Mouse (Mus musculus) stomach, embryonic 14.5 days (tissue): Measurements from ENCODE around the gene Slc16a2. TPM values are rescaled to one million over a fixed set of nuclear protein-coding genes. Genes with fewer than 3 reads are reported as not detected.
A peak's percentile ranks its signal among the peaks of the same experiment; 100 is the strongest.

Source experiments
- ATAC-seq: fragments of 200-750 bp; cut with Nextera tagmentation; 2 replicates; pipeline ENCODE4 v1.8.0; 2017; ENCODE audit warnings: low read depth, moderate TSS enrichment; ENCODE audit not compliant: insufficient number of reproducible peaks, insufficient read depth, low FRiP score
- H3K27ac ChIP-seq: fragments of 300-500 bp; sonication (generic); 2 replicates; pipeline ENCODE4 v1.5.1; 2014; ENCODE audit warnings: mild to moderate bottlenecking, low read length, moderate library complexity, mixed read lengths
- H3K27me3 ChIP-seq: fragments of 300-500 bp; sonication (generic); 2 replicates; pipeline ENCODE4 v1.6.1; 2014; ENCODE audit warnings: low read length, control low read depth, mixed read lengths; ENCODE audit not compliant: control insufficient read depth, insufficient read depth
- H3K36me3 ChIP-seq: fragments of 300-500 bp; sonication (generic); 2 replicates; pipeline ENCODE4 v1.6.1; 2014; ENCODE audit warnings: mild to moderate bottlenecking, control low read depth, low read length, moderate library complexity, mixed read lengths; ENCODE audit not compliant: control insufficient read depth, insufficient read depth
- H3K4me1 ChIP-seq: fragments of 300-500 bp; sonication (generic); 2 replicates; pipeline ENCODE4 v1.6.1; 2014; ENCODE audit warnings: low read length, control low read depth, mixed read lengths; ENCODE audit not compliant: control insufficient read depth, insufficient read depth
- H3K4me2 ChIP-seq: fragments of 300-500 bp; sonication (generic); replicated peaks from 2 replicates; pipeline ENCODE4 v1.6.1; 2014; ENCODE audit warnings: low read depth, low read length, control low read depth
- H3K4me3 ChIP-seq: fragments of 300-500 bp; sonication (generic); 2 replicates; pipeline ENCODE4 v1.5.1; 2014; ENCODE audit warnings: low read depth, low read length, control low read depth
- H3K9ac ChIP-seq: fragments of 300-500 bp; sonication (generic); replicated peaks from 2 replicates; pipeline ENCODE4 v1.6.1; 2014; ENCODE audit warnings: low read depth, mild to moderate bottlenecking, control low read depth, low read length, moderate library complexity, mixed read lengths
- H3K9me3 ChIP-seq: fragments of 300-500 bp; sonication (generic); 2 replicates; pipeline ENCODE4 v1.6.1; 2016; ENCODE audit warnings: low read depth, low read length, control low read depth; ENCODE audit not compliant: control insufficient read depth
- WGBS: fragments of 180-500 bp; shearing (Covaris S2); extraction: QIAGEN DNeasy Blood & Tissue Kit; methylation state at CpG from one replicate; pipeline ENCODE4 v1.1.7; 2014; 5-methylcytosine and 5-hydroxymethylcytosine counted together
- polyA plus RNA-seq: library from polyadenylated mRNA; unstranded; fragments of >200 nt; fragmentation: Nextera tagmentation; extraction: Ambion mirVana; gene quantifications from 2 replicates; pipeline ENCODE4 v1.2.1, GENCODE M21; 2014

Gene Slc16a2
- 10.0 and 10.2 TPM in 2 replicates for polyA plus RNA-seq

DNA sequence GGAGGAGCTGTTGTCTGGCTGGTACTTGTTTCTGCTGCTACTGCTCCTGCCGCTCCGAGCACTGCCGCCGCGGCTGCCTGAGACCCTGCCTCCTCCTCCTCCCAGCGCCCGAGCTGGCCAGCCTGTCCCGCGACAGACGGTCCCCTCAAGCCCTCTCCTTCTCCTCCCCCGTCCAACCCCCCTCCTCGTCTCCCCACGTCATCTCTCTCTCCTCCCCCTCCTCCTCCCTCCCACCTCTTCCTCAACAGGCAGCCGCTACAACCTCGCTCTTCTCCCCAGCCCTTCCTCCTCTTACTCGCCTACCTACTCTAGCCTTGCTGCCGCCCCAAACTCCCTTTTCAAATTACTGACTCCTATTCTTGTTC is at the start of gene Slc16a2:
Slc16a2 (minus strand) TSS at position 152 of the 365 bp plus-strand sequence.
- H3K4me3 ChIP-seq, result peak within 1 kb of the TSS; percentile 46
- no peaks in the 10 kb centered on the region for H3K27me3 ChIP-seq
- H3K9ac ChIP-seq, result peak within 1 kb of the TSS; percentile 33; the same call in 1 of the 2 replicates
- H3K27ac ChIP-seq, result peak within 1 kb of the TSS; percentile 80
- ATAC-seq, result peak; percentile 85
- H3K4me1 ChIP-seq, result no peaks in the 10 kb centered on the region
- WGBS, result 16% methylated on average over 14 of the region's 17 CpGs
- H3K4me2 ChIP-seq, result peak within 1 kb of the TSS; percentile 80
- H3K9me3 ChIP-seq, result no peaks in the 10 kb centered on the region
- no peaks in the 10 kb centered on the region for H3K36me3 ChIP-seq

DNA sequence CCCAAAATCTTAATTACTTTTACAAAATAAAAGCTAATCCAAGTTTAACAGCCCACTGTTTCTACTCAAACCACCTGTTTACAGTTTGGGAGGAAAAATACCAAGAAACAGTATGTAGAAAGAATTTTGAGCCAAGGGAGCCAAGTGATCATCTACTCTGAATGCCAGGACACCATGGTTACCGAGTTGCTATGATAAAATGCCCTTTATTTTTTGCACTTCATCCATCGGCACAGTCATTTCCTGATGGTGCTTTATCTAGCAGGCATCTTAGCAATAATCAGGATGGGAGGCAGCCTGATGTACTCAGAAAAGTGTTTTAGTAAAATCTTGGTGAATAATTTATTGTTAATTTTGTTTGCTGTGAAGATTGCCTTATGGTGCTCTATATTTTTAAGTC is 41.7 kb upstream of the Slc16a2 start:
- ATAC-seq, result no peak
- no peaks in the 10 kb centered on the region for H3K36me3 ChIP-seq
- H3K27me3 ChIP-seq, result no peaks in the 10 kb centered on the region
- no peak overlapping the region for H3K27ac ChIP-seq
- 59% methylated on average over 2 of the region's 2 CpGs for WGBS
- no peaks in the 10 kb centered on the region for H3K4me1 ChIP-seq
- no peak overlapping the region for H3K4me3 ChIP-seq
- no peak overlapping the region for H3K9ac ChIP-seq
- no peaks in the 10 kb centered on the region for H3K9me3 ChIP-seq
- no peak overlapping the region for H3K4me2 ChIP-seq

- H3K9ac ChIP-seq, result no peak overlapping the region
- no peak overlapping the region for H3K4me2 ChIP-seq
- H3K9me3 ChIP-seq, result no peaks in the 10 kb centered on the region
- no peak for ATAC-seq
- no peaks in the 10 kb centered on the region for H3K4me1 ChIP-seq
- WGBS, result 94% methylated on average over 3 of the region's 3 CpGs
- no peak overlapping the region for H3K4me3 ChIP-seq
- no peak overlapping the region for H3K27ac ChIP-seq
- H3K36me3 ChIP-seq, result no peaks in the 10 kb centered on the region
- no peaks in the 10 kb centered on the region for H3K27me3 ChIP-seq
Observed at GRCm38 (mm10) chrX:103862877-103863276, 41.1 kb upstream of the Slc16a2 start.

DNA sequence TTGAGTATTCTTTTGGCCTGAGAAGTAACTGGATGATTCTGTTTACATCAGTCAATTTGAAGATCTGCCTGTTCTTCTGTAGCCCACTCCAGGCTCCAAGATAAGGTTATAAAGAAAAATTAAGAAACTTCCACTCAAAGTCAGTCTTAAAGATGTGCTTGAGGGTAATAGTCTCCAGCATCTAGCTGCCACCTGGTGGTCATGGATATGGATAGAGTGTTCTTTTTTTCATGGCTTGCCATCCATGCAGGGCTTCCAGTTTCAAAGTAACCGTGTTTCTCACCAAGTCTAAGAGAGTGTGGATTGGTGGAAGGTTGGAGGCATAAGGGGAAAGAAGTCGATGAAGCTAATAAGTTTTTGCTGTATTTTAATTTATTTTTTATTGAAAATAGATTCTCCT is 23.5 kb upstream of the Slc16a2 start:
- Histone ChIP-seq H3K4me2 (no peak overlapping the region), H3K27ac (no peak overlapping the region), H3K9me3 (no peaks in the 10 kb centered on the region), H3K4me3 (no peak overlapping the region), H3K9ac (no peak overlapping the region), H3K36me3 (no peaks in the 10 kb centered on the region), H3K27me3 (no peaks in the 10 kb centered on the region), H3K4me1 (no peaks in the 10 kb centered on the region)
- ATAC-seq, result no peak
- WGBS, result 39% methylated on average over 2 of the region's 2 CpGs

DNA sequence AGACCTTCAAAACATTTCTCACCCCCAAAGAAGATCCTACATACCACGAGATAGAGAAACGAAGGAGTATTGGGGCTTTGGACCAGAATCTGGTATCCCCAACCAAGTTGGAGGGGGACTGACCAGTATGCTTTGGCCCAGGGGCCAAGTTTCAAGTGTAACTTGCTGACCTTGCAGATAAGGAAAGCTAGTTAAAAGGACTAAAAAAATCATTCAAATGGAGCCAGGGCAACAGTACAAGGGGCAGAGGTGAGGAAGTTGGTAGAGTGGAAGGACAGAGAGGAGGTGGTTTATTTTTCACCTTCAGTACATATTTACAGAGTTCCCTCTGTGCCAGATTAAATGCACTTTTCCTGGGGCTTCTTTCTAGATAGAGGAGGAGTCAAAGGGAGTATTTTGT is 7.1 kb upstream of the Slc16a2 start:
- H3K9me3 ChIP-seq, result no peaks in the 10 kb centered on the region
- WGBS, result 82% methylated on average over 2 of the region's 2 CpGs
- no peak overlapping the region for H3K4me2 ChIP-seq
- no peaks in the 10 kb centered on the region for H3K4me1 ChIP-seq
- H3K9ac ChIP-seq, result no peak overlapping the region
- H3K27ac ChIP-seq, result no peak overlapping the region
- H3K27me3 ChIP-seq, result 0 out of 2 replicates have a peak, but pooled peaks cover 3% of the 10 kb centered on the region
- no peak for ATAC-seq
- H3K36me3 ChIP-seq, result no peaks in the 10 kb centered on the region
- no peak overlapping the region for H3K4me3 ChIP-seq

DNA sequence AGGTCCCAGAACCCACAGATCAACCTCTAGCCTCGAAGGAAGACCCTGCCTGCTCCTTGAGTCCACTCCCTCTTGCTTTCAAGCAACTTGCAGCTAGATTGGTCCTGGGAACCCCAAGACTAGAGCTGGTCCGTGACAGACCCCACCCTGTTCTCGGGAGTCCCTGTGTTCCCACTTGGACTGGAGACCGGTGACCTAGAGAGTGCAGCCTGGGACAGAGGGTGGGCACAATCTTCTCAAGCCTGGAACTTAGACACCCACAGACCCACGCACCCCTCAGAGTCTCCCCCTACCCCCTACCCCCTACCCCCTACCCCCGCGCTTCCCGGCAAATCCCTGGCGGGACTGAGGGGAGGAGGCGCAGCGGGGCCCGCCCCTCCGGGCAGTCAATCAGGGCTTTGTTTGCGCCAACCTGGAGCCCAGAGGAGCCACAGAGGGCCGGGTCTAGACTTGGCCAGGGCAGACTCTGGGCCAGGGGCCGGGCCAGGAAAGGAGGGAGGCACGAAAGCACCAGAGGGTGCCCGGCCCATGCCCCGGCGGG is 558 bp upstream of the Slc16a2 start:
- H3K9ac ChIP-seq, result 0 out of 2 replicates have a peak overlapping the region, but pooled peaks have one; percentile 18
- no peaks in the 10 kb centered on the region for H3K27me3 ChIP-seq

GRCm38 (mm10) chrX:103821195-103821831 is 470 bp downstream of the Slc16a2 start:
- Histone ChIP-seq H3K9ac (peak overlapping the region; percentile 33; the same call in 1 of the 2 replicates), H3K27ac (no peak overlapping the region), H3K4me3 (peak overlapping the region; percentile 46), H3K4me1 (no peaks in the 10 kb centered on the region), H3K4me2 (peak overlapping the region; percentile 80), H3K36me3 (no peaks in the 10 kb centered on the region), H3K9me3 (no peaks in the 10 kb centered on the region), H3K27me3 (no peaks in the 10 kb centered on the region)
- peak; percentile 34 for ATAC-seq
- 19% methylated on average over 29 of the region's 37 CpGs for WGBS

More for the DNA sequence above, 558 bp upstream of the Slc16a2 start:
- ATAC-seq, result peak; percentile 70; the same call in 1 of the 2 replicates
- H3K4me3 ChIP-seq, result peak overlapping the region; percentile 46
- H3K9me3 ChIP-seq, result no peaks in the 10 kb centered on the region
- H3K4me1 ChIP-seq, result no peaks in the 10 kb centered on the region
- peak overlapping the region; percentile 80 for H3K27ac ChIP-seq
- 22% methylated on average over 16 of the region's 20 CpGs for WGBS
- peak overlapping the region; percentile 80 for H3K4me2 ChIP-seq
- no peaks in the 10 kb centered on the region for H3K36me3 ChIP-seq

DNA sequence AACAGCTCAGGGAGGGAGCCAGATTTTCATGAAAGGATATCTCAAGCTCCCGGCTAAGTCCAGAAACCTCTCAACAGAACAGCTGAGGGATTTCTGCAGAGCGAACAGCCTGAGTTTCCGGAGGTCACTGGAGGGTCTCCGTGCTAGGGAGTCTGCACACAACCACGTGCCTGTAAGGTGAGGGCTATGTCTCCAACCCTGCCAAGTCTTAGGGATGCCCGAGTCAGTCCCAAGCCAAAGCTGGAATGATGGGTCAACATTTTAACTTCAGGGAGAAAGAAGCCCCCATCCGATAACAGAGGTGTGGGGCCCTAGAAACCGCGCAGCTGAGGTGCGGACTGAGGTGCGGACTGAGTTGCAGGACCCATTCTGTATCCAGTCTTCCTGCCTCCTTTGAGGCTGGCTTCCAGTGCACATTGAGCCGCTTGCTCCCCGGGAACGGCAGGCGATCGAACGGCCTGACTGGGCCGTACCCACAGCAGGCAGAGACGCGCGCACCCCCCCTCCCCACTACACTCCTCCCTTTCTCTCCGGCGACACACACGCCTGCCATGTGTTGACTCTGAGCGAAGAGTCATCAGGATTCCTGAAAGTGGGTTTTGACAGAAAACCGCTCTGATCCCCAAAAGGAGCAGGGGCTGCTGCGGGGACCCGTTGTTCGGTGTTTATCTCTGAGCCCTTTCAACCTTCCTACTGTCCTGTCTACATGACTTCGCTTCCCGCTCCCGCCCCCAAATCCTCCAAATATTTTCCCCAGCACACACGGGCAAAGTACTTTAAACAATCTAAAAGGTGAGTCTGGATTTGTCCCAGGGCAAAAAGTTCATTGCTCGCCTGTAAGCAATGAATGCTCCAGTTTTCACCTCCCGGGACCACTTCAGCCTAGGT is 1.2 kb downstream of the Slc16a2 start:
- WGBS, result 24% methylated on average over 33 of the region's 35 CpGs
- Histone ChIP-seq H3K4me1 (no peaks in the 10 kb centered on the region), H3K4me3 (peak overlapping the region; percentile 46), H3K9me3 (no peaks in the 10 kb centered on the region), H3K9ac (peak overlapping the region; percentile 33; the same call in 1 of the 2 replicates), H3K4me2 (peak overlapping the region; percentile 80), H3K36me3 (no peaks in the 10 kb centered on the region), H3K27me3 (no peaks in the 10 kb centered on the region), H3K27ac (no peak overlapping the region)
- no peak for ATAC-seq
